8 mouse cellular contexts compared by ENCODE assay signal in genomic region chr14:18269947-18270528, GRCm38 (mm10). TPM values are rescaled to one million over a fixed set of nuclear protein-coding genes. Genes with fewer than 3 reads are reported as not detected.
A peak's percentile ranks its signal among the peaks of the same experiment; 100 is the strongest.
DNase-seq lines count a peak whose midpoint lies in the region; ATAC-seq and TF ChIP-seq lines count a peak whose summit lies in the region.
"Not testable (repeated sequence)": the region's sequence is repeated elsewhere in the genome, so short reads cannot be mapped to it uniquely, and the experiment has no call there.

No protein-coding gene starts in this region.

- H3K27ac ChIP-seq in ES-E14 (ENCODE audit: insufficient read depth, low read depth, low read length, poor library complexity, severe bottlenecking), result peak overlapping the region; percentile 65
- peak overlapping the region; percentile 98 for H3K27ac ChIP-seq in embryonic facial prominence, embryonic 10.5 days (replicated peaks)
- H3K27ac ChIP-seq in forebrain, postnatal 0 days (ENCODE audit: low read depth, low read length), result peak overlapping the region; percentile 89
- H3K27ac ChIP-seq in hindbrain, embryonic 13.5 days, result peak overlapping the region; percentile 89
- H3K27ac ChIP-seq in kidney, postnatal 0 days, result peak overlapping the region; percentile 88
- H3K27ac ChIP-seq in liver, embryonic 16.5 days (ENCODE audit: low read length), result peak overlapping the region; percentile 77
- H3K27ac ChIP-seq in midbrain, embryonic 15.5 days, result peak overlapping the region; percentile 84
- peak overlapping the region; percentile 75 for H3K27ac ChIP-seq in stomach, embryonic 14.5 days (ENCODE audit: low read length)

- peak; percentile 1; the same call in 1 of the 2 replicates for ATAC-seq in forebrain, postnatal 0 days
- ATAC-seq in hindbrain, embryonic 13.5 days (ENCODE audit: low FRiP score), result peak; percentile 3
- ATAC-seq in kidney, postnatal 0 days (replicated peaks; ENCODE audit: low FRiP score, low read depth); liver, embryonic 16.5 days (ENCODE audit: low read depth); stomach, embryonic 14.5 days (ENCODE audit: insufficient number of reproducible peaks, insufficient read depth, low FRiP score, low read depth): not testable (repeated sequence)
- ATAC-seq in midbrain, embryonic 15.5 days (replicated peaks), result peak; percentile 10

- not testable (repeated sequence) for H3K27me3 ChIP-seq in embryonic facial prominence, embryonic 10.5 days (replicated peaks; ENCODE audit: low read depth, poor library complexity, severe bottlenecking); forebrain, postnatal 0 days (ENCODE audit: insufficient read depth, low read length); hindbrain, embryonic 13.5 days; kidney, postnatal 0 days (ENCODE audit: insufficient read depth, low read length); liver, embryonic 16.5 days (ENCODE audit: control insufficient read depth, insufficient read depth, low read depth, low read length); midbrain, embryonic 15.5 days (replicated peaks); stomach, embryonic 14.5 days (ENCODE audit: control insufficient read depth, insufficient read depth, low read length)

- not testable (repeated sequence) for TF ChIP-seq CTCF in forebrain, postnatal 0 days (IDR thresholded peaks at IDR 0.05; ENCODE audit: low read depth); kidney, postnatal 0 days (IDR thresholded peaks at IDR 0.05; ENCODE audit: low read depth)

- H3K9ac ChIP-seq in ES-E14 (ENCODE audit: insufficient read depth, low read depth, low read length, poor library complexity, severe bottlenecking), result peak overlapping the region; percentile 94
- H3K9ac ChIP-seq in forebrain, postnatal 0 days, result peak overlapping the region; percentile 99
- peak overlapping the region; percentile 98 for H3K9ac ChIP-seq in hindbrain, embryonic 13.5 days
- H3K9ac ChIP-seq in kidney, postnatal 0 days (ENCODE audit: low read depth, low read length), result peak overlapping the region; percentile 98
- peak overlapping the region; percentile 89 for H3K9ac ChIP-seq in liver, embryonic 16.5 days (ENCODE audit: low read depth, low read length)
- peak overlapping the region; percentile 81 for H3K9ac ChIP-seq in midbrain, embryonic 15.5 days
- H3K9ac ChIP-seq in stomach, embryonic 14.5 days (replicated peaks; ENCODE audit: low read depth, low read length), result peak overlapping the region; percentile 98

- not testable (repeated sequence) for H3K9me3 ChIP-seq in ES-E14 (ENCODE audit: control insufficient read depth, insufficient read depth, low read depth, low read length); embryonic facial prominence, embryonic 10.5 days; forebrain, postnatal 0 days (ENCODE audit: low read length); hindbrain, embryonic 13.5 days; kidney, postnatal 0 days (replicated peaks; ENCODE audit: low read length); liver, embryonic 16.5 days (replicated peaks; ENCODE audit: control insufficient read depth, low read length); midbrain, embryonic 15.5 days; stomach, embryonic 14.5 days (ENCODE audit: control insufficient read depth, low read depth, low read length)

- peak overlapping the region; percentile 81 to 99 for H3K4me3 ChIP-seq in ES-E14 (ENCODE audit: insufficient read depth in 1 of 2, low read depth in 1 of 2, low read length in 2 of 2, poor library complexity in 1 of 2, severe bottlenecking in 1 of 2)
- H3K4me3 ChIP-seq in embryonic facial prominence, embryonic 10.5 days, result peak overlapping the region; percentile 96
- H3K4me3 ChIP-seq in forebrain, postnatal 0 days (ENCODE audit: low read depth, low read length), result peak overlapping the region; percentile 89
- H3K4me3 ChIP-seq in hindbrain, embryonic 13.5 days, result peak overlapping the region; percentile 89
- peak overlapping the region; percentile 97 for H3K4me3 ChIP-seq in kidney, postnatal 0 days (replicated peaks; ENCODE audit: low read depth, low read length)
- H3K4me3 ChIP-seq in liver, embryonic 16.5 days (ENCODE audit: low read depth, low read length), result peak overlapping the region; percentile 90
- peak overlapping the region; percentile 65 for H3K4me3 ChIP-seq in midbrain, embryonic 15.5 days
- H3K4me3 ChIP-seq in stomach, embryonic 14.5 days (ENCODE audit: low read depth, low read length), result peak overlapping the region; percentile 88

- peak; percentile 7 for DNase-seq in ES-E14 (ENCODE audit: low read depth, low spot score)
- peak; percentile 38 for DNase-seq in embryonic facial prominence, embryonic 10.5 days (ENCODE audit: low spot score)
- DNase-seq in forebrain, postnatal 0 days, result not testable (repeated sequence)
- peak; percentile 35 for DNase-seq in kidney, postnatal 0 days (ENCODE audit: low spot score)

- H3K4me1 ChIP-seq in ES-E14 (ENCODE audit: control insufficient read depth in 2 of 2, insufficient read depth in 2 of 2, low read length in 2 of 2, poor library complexity in 1 of 2); forebrain, postnatal 0 days (ENCODE audit: insufficient read depth); kidney, postnatal 0 days (replicated peaks; ENCODE audit: insufficient read depth, low read length); liver, embryonic 16.5 days (ENCODE audit: control insufficient read depth, low read depth, low read length); stomach, embryonic 14.5 days (ENCODE audit: control insufficient read depth, insufficient read depth, low read length): not testable (repeated sequence)
- H3K4me1 ChIP-seq in embryonic facial prominence, embryonic 10.5 days, result peaks cover 10% of the 10 kb centered on the region
- peaks cover 30% of the 10 kb centered on the region for H3K4me1 ChIP-seq in hindbrain, embryonic 13.5 days (replicated peaks)
- peaks cover 25% of the 10 kb centered on the region for H3K4me1 ChIP-seq in midbrain, embryonic 15.5 days

- WGBS in embryonic facial prominence, embryonic 10.5 days, result under 1% methylated on average over 24 of the region's 24 CpGs
- under 1% methylated on average over 22 of the region's 24 CpGs for WGBS in forebrain, postnatal 0 days
- WGBS in hindbrain, embryonic 13.5 days, result under 1% methylated on average over 24 of the region's 24 CpGs
- under 1% methylated on average over 21 of the region's 24 CpGs for WGBS in kidney, postnatal 0 days
- under 1% methylated on average over 21 of the region's 24 CpGs for WGBS in liver, embryonic 16.5 days (ENCODE audit: insufficient replicate concordance)
- under 1% methylated on average over 24 of the region's 24 CpGs for WGBS in midbrain, embryonic 15.5 days
- WGBS in stomach, embryonic 14.5 days, result 0% methylated on average over 23 of the region's 24 CpGs

- in situ Hi-C loops in ES-E14 (cut with MboI; ENCODE audit: low sequenced_read_pairs in 2 of 2, unreplicated experiment in 2 of 2), result not testable (repeated sequence)

- H3K36me3 ChIP-seq in ES-E14 (ENCODE audit: control insufficient read depth, insufficient read depth, low read length, poor library complexity, severe bottlenecking), result peaks cover 21% of the 10 kb centered on the region
- H3K36me3 ChIP-seq in embryonic facial prominence, embryonic 10.5 days (replicated peaks), result peaks cover 42% of the 10 kb centered on the region
- H3K36me3 ChIP-seq in forebrain, postnatal 0 days (ENCODE audit: insufficient read depth), result peaks cover 18% of the 10 kb centered on the region
- H3K36me3 ChIP-seq in hindbrain, embryonic 13.5 days, result peaks cover 22% of the 10 kb centered on the region
- peaks cover 14% of the 10 kb centered on the region; the same call in 1 of the 2 replicates for H3K36me3 ChIP-seq in kidney, postnatal 0 days (ENCODE audit: insufficient read depth, low read length)
- H3K36me3 ChIP-seq in liver, embryonic 16.5 days (ENCODE audit: control insufficient read depth, insufficient read depth), result peaks cover 17% of the 10 kb centered on the region
- peaks cover 17% of the 10 kb centered on the region for H3K36me3 ChIP-seq in midbrain, embryonic 15.5 days (replicated peaks)
- peaks cover 11% of the 10 kb centered on the region for H3K36me3 ChIP-seq in stomach, embryonic 14.5 days (ENCODE audit: control insufficient read depth, insufficient read depth, low read length)

- H3K4me2 ChIP-seq in forebrain, postnatal 0 days (ENCODE audit: low read depth), result peak overlapping the region; percentile 78
- H3K4me2 ChIP-seq in hindbrain, embryonic 13.5 days, result peak overlapping the region; percentile 85
- peak overlapping the region; percentile 68 for H3K4me2 ChIP-seq in kidney, postnatal 0 days (ENCODE audit: low read length)
- H3K4me2 ChIP-seq in liver, embryonic 16.5 days (ENCODE audit: low read depth, low read length), result peak overlapping the region; percentile 81
- peak overlapping the region; percentile 77 for H3K4me2 ChIP-seq in midbrain, embryonic 15.5 days
- H3K4me2 ChIP-seq in stomach, embryonic 14.5 days (replicated peaks; ENCODE audit: low read depth, low read length), result peak overlapping the region; percentile 74

RNA-seq across cellular contexts. Expression of gene Nkiras1, which starts 0.9 kb away (rescaled TPM):
- 8.1 and 8.6 TPM in 2 replicates for total RNA-seq in ES-E14 (2012; rRNA removed)
- polyA plus RNA-seq in embryonic facial prominence, embryonic 10.5 days (2016; fragmentation: Nextera tagmentation; extraction: Ambion mirVana), result 10.6 and 11.6 TPM in 2 replicates
- total RNA-seq in forebrain, postnatal 0 days (2014; rRNA removed), result 19.2 and 23.8 TPM in 2 replicates
- polyA plus RNA-seq in forebrain, postnatal 0 days (2015; fragmentation: Nextera tagmentation; extraction: Ambion mirVana), result 47.1 and 54.9 TPM in 2 replicates
- polyA plus RNA-seq in hindbrain, embryonic 13.5 days (2015; fragmentation: Nextera tagmentation; extraction: Ambion mirVana), result 40.1 and 43.1 TPM in 2 replicates
- polyA plus RNA-seq in kidney, postnatal 0 days (2015; fragmentation: Nextera tagmentation; extraction: Ambion mirVana), result 18.0 and 18.1 TPM in 2 replicates
- 7.1 and 8.6 TPM in 2 replicates for polyA plus RNA-seq in liver, embryonic 16.5 days (2015; fragmentation: Nextera tagmentation; extraction: Ambion mirVana)
- polyA plus RNA-seq in midbrain, embryonic 15.5 days (2015; fragmentation: Nextera tagmentation; extraction: Ambion mirVana), result 45.3 and 47.3 TPM in 2 replicates
- polyA plus RNA-seq in stomach, embryonic 14.5 days (2014; fragmentation: Nextera tagmentation; extraction: Ambion mirVana), result 15.6 and 19.0 TPM in 2 replicates

RNA-seq across cellular contexts. Expression of gene Rpl15, which starts 1.2 kb away (rescaled TPM):
- 1,492 and 1,639 TPM in 2 replicates for total RNA-seq in ES-E14 (2012; rRNA removed)
- 464 and 490 TPM in 2 replicates for polyA plus RNA-seq in embryonic facial prominence, embryonic 10.5 days (2016; fragmentation: Nextera tagmentation; extraction: Ambion mirVana)
- total RNA-seq in forebrain, postnatal 0 days (2014; rRNA removed), result 701 and 898 TPM in 2 replicates
- polyA plus RNA-seq in forebrain, postnatal 0 days (2015; fragmentation: Nextera tagmentation; extraction: Ambion mirVana), result 300 and 371 TPM in 2 replicates
- 296 and 314 TPM in 2 replicates for polyA plus RNA-seq in hindbrain, embryonic 13.5 days (2015; fragmentation: Nextera tagmentation; extraction: Ambion mirVana)
- polyA plus RNA-seq in kidney, postnatal 0 days (2015; fragmentation: Nextera tagmentation; extraction: Ambion mirVana), result 472 and 558 TPM in 2 replicates
- 191 and 222 TPM in 2 replicates for polyA plus RNA-seq in liver, embryonic 16.5 days (2015; fragmentation: Nextera tagmentation; extraction: Ambion mirVana)
- 245 and 257 TPM in 2 replicates for polyA plus RNA-seq in midbrain, embryonic 15.5 days (2015; fragmentation: Nextera tagmentation; extraction: Ambion mirVana)
- 520 and 544 TPM in 2 replicates for polyA plus RNA-seq in stomach, embryonic 14.5 days (2014; fragmentation: Nextera tagmentation; extraction: Ambion mirVana)

RNA-seq across cellular contexts. Expression of gene Nr1d2, which starts 31.1 kb away (rescaled TPM):
- total RNA-seq in ES-E14 (2012; rRNA removed), result 18.7 TPM in 2 replicates
- polyA plus RNA-seq in embryonic facial prominence, embryonic 10.5 days (2016; fragmentation: Nextera tagmentation; extraction: Ambion mirVana), result 4.3 and 4.7 TPM in 2 replicates
- 21.1 and 24.4 TPM in 2 replicates for total RNA-seq in forebrain, postnatal 0 days (2014; rRNA removed)
- 5.6 and 7.1 TPM in 2 replicates for polyA plus RNA-seq in forebrain, postnatal 0 days (2015; fragmentation: Nextera tagmentation; extraction: Ambion mirVana)
- polyA plus RNA-seq in hindbrain, embryonic 13.5 days (2015; fragmentation: Nextera tagmentation; extraction: Ambion mirVana), result 3.7 and 4.1 TPM in 2 replicates
- polyA plus RNA-seq in kidney, postnatal 0 days (2015; fragmentation: Nextera tagmentation; extraction: Ambion mirVana), result 12.4 and 13.2 TPM in 2 replicates
- polyA plus RNA-seq in liver, embryonic 16.5 days (2015; fragmentation: Nextera tagmentation; extraction: Ambion mirVana), result 1.5 and 1.7 TPM in 2 replicates
- 5.6 and 5.9 TPM in 2 replicates for polyA plus RNA-seq in midbrain, embryonic 15.5 days (2015; fragmentation: Nextera tagmentation; extraction: Ambion mirVana)
- 9.9 and 12.9 TPM in 2 replicates for polyA plus RNA-seq in stomach, embryonic 14.5 days (2014; fragmentation: Nextera tagmentation; extraction: Ambion mirVana)
